Mouse (Mus musculus): ENCODE results near the gene E430018J23Rik. TPM values are rescaled to one million over a fixed set of nuclear protein-coding genes. Genes with fewer than 3 reads are reported as not detected.

The E430018J23Rik gene
- polyA plus RNA-seq, 1 experiment from 2014 or later, result 3.9 TPM

DNA sequence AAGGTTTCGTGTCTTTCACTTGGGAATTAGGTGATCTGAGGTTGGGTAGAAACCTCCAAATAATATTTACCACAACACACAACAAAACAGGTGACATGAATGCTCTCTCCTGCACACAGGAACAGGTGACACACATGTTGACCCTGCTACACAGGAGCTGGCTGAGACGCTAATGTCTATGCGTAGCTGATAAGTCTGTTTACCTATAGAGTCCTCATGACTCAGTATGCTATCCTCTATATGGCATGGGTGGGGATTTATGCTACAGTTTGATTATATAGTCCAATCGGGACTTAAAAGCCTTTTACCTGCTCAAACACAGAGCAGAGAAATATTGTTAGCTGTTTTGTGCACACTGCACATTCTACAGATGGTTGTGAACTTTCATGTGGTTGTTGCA is 33.2 kb downstream of the E430018J23Rik start:
- Histone ChIP-seq H3K9ac (ENCODE audit: low read length) (no peak overlapping the region), H3K9me3 (ENCODE audit: control insufficient read depth, low read length) (no peaks in the 10 kb centered on the region), H3K27me3 (ENCODE audit: control insufficient read depth, insufficient read depth, low read length) (no peaks in the 10 kb centered on the region), H3K27ac (replicated peaks) (no peak overlapping the region), H3K4me2 (replicated peaks; ENCODE audit: low read depth) (no peak overlapping the region), H3K4me3 (ENCODE audit: low read depth, low read length) (no peak overlapping the region), H3K36me3 (ENCODE audit: control insufficient read depth, insufficient read depth, low read length) (no peaks in the 10 kb centered on the region), H3K4me1 (replicated peaks; ENCODE audit: control insufficient read depth, insufficient read depth) (0 out of 2 replicates have a peak, but pooled peaks cover 5% of the 10 kb centered on the region)
- TF ChIP-seq CTCF (IDR thresholded peaks at IDR 0.05; ENCODE audit: low read depth) (no peak), EP300 (optimal IDR thresholded peaks at IDR 0.05) (no peak)
- WGBS, result 43% methylated on average over 4 of the region's 4 CpGs
- DNase-seq (ENCODE audit: low spot score) (no peak), ATAC-seq (ENCODE audit: low FRiP score, low TSS enrichment) (peak; percentile 81)

DNA sequence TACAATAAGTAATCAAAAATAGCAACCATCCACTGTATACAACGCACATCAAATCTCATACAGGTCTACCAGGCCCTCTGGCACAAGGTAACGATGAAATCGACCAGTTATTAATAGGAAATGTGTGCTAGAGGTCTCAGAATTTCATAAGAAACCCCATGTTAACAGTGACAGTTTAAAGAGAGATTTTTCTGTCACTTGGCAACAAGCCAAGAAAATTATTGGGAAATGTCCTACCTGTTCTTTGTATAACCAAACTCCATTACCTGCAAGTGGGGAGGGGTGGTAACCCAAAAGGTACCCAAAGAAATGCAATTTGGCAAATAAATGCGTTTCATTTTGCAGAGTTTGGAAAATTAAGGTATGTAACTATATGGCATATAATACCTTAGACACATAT is 35.0 kb downstream of the E430018J23Rik start:
- Histone ChIP-seq H3K4me1 (replicated peaks; ENCODE audit: control insufficient read depth, insufficient read depth) (0 out of 2 replicates have a peak, but pooled peaks cover 3% of the 10 kb centered on the region), H3K36me3 (ENCODE audit: control insufficient read depth, insufficient read depth, low read length) (no peaks in the 10 kb centered on the region), H3K4me3 (ENCODE audit: low read depth, low read length) (no peak overlapping the region), H3K27ac (replicated peaks) (no peak overlapping the region), H3K4me2 (replicated peaks; ENCODE audit: low read depth) (no peak overlapping the region), H3K9me3 (ENCODE audit: control insufficient read depth, low read length) (no peaks in the 10 kb centered on the region), H3K27me3 (ENCODE audit: control insufficient read depth, insufficient read depth, low read length) (no peaks in the 10 kb centered on the region), H3K9ac (ENCODE audit: low read length) (no peak overlapping the region)
- TF ChIP-seq CTCF (IDR thresholded peaks at IDR 0.05; ENCODE audit: low read depth), result no peak
- no peak for TF ChIP-seq EP300 (optimal IDR thresholded peaks at IDR 0.05)
- no peak for ATAC-seq (ENCODE audit: low FRiP score, low TSS enrichment)
- DNase-seq (ENCODE audit: low spot score), result no peak
- WGBS, result 62% methylated on average over 4 of the region's 4 CpGs

DNA sequence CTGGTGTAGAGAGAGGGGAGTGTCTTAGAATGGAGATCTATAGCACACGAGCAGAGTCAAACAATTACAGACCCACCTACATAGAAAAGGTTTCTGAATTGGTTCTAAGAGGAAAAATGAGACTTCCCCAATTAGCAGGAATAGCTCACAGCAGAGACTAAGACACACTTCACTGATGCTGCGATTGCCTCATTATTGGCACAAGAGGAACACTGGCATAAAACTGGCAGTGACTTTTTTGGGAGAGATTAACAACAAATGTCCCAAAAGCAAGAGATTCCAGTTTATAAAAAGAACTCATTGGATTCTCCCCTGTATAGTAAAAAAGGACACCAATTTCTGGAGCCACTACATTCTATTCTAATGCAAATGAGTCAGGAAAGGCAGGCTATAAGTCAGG is 35.6 kb downstream of the E430018J23Rik start:
- TF ChIP-seq EP300 (optimal IDR thresholded peaks at IDR 0.05) (no peak), CTCF (IDR thresholded peaks at IDR 0.05; ENCODE audit: low read depth) (no peak)
- no peak overlapping the region for H3K27ac ChIP-seq (replicated peaks)
- no peak overlapping the region for H3K4me2 ChIP-seq (replicated peaks; ENCODE audit: low read depth)
- no peaks in the 10 kb centered on the region for H3K4me1 ChIP-seq (replicated peaks; ENCODE audit: control insufficient read depth, insufficient read depth)
- ATAC-seq (ENCODE audit: low FRiP score, low TSS enrichment) (no peak), DNase-seq (ENCODE audit: low spot score) (no peak)
- H3K9me3 ChIP-seq (ENCODE audit: control insufficient read depth, low read length), result no peaks in the 10 kb centered on the region
- no peaks in the 10 kb centered on the region for H3K36me3 ChIP-seq (ENCODE audit: control insufficient read depth, insufficient read depth, low read length)
- no peak overlapping the region for H3K9ac ChIP-seq (ENCODE audit: low read length)
- H3K4me3 ChIP-seq (ENCODE audit: low read depth, low read length), result no peak overlapping the region
- no peaks in the 10 kb centered on the region for H3K27me3 ChIP-seq (ENCODE audit: control insufficient read depth, insufficient read depth, low read length)
- WGBS, result 61% methylated on average over 2 of the region's 2 CpGs

DNA sequence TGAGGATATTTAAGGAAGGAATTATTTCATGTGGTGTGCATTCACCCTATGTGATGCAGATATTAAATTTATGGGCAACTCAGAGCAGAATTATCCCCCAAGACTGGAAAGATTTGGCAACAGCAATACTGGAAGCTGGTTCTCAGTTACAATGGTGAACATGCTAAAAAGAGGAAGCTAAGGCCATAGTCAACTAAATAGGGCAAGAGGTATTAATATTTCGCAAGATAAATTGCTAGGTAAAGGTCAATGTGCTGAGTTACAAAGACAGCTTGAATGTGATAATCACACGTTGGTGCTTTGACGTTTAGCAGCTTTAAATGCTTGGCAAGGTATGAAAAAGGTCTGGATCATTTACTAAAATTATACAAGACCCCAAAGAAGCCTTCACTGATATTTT is 37.6 kb downstream of the E430018J23Rik start:
- DNase-seq (ENCODE audit: low spot score) (no peak), ATAC-seq (ENCODE audit: low FRiP score, low TSS enrichment) (no peak)
- 49% methylated on average over 3 of the region's 3 CpGs for WGBS
- H3K4me1 ChIP-seq (replicated peaks; ENCODE audit: control insufficient read depth, insufficient read depth), result no peaks in the 10 kb centered on the region
- H3K4me3 ChIP-seq (ENCODE audit: low read depth, low read length), result no peak overlapping the region
- TF ChIP-seq EP300 (optimal IDR thresholded peaks at IDR 0.05), result no peak
- H3K27me3 ChIP-seq (ENCODE audit: control insufficient read depth, insufficient read depth, low read length), result no peaks in the 10 kb centered on the region
- H3K9me3 ChIP-seq (ENCODE audit: control insufficient read depth, low read length), result no peaks in the 10 kb centered on the region
- H3K4me2 ChIP-seq (replicated peaks; ENCODE audit: low read depth), result no peak overlapping the region
- no peak overlapping the region for H3K9ac ChIP-seq (ENCODE audit: low read length)
- H3K27ac ChIP-seq (replicated peaks), result no peak overlapping the region
- H3K36me3 ChIP-seq (ENCODE audit: control insufficient read depth, insufficient read depth, low read length), result no peaks in the 10 kb centered on the region

GRCm38 (mm10) chr7:127351230-127352004 is 42.0 kb downstream of the E430018J23Rik start:
- Histone ChIP-seq H3K4me1 (replicated peaks; ENCODE audit: control insufficient read depth, insufficient read depth) (peaks cover 3% of the 10 kb centered on the region; the same call in 1 of the 2 replicates), H3K4me3 (ENCODE audit: low read depth, low read length) (no peak overlapping the region), H3K36me3 (ENCODE audit: control insufficient read depth, insufficient read depth, low read length) (no peaks in the 10 kb centered on the region), H3K27ac (replicated peaks) (no peak overlapping the region), H3K4me2 (replicated peaks; ENCODE audit: low read depth) (no peak overlapping the region), H3K9me3 (ENCODE audit: control insufficient read depth, low read length) (no peaks in the 10 kb centered on the region), H3K9ac (ENCODE audit: low read length) (no peak overlapping the region), H3K27me3 (ENCODE audit: control insufficient read depth, insufficient read depth, low read length) (no peaks in the 10 kb centered on the region)
- 82% methylated on average over 5 of the region's 5 CpGs for WGBS
- TF ChIP-seq EP300 (optimal IDR thresholded peaks at IDR 0.05) (no peak), CTCF (IDR thresholded peaks at IDR 0.05; ENCODE audit: low read depth) (no peak)
- DNase-seq (ENCODE audit: low spot score) (no peak), ATAC-seq (ENCODE audit: low FRiP score, low TSS enrichment) (no peak)

- no peak for TF ChIP-seq CTCF (IDR thresholded peaks at IDR 0.05; ENCODE audit: low read depth)
- Histone ChIP-seq H3K36me3 (ENCODE audit: control insufficient read depth, insufficient read depth, low read length) (peaks cover 3% of the 10 kb centered on the region; the same call in 1 of the 2 replicates), H3K4me1 (replicated peaks; ENCODE audit: control insufficient read depth, insufficient read depth) (peaks cover 3% of the 10 kb centered on the region; the same call in 1 of the 2 replicates), H3K4me3 (ENCODE audit: low read depth, low read length) (peak overlapping the region; percentile 86), H3K4me2 (replicated peaks; ENCODE audit: low read depth) (peak overlapping the region; percentile 79), H3K9ac (ENCODE audit: low read length) (peak overlapping the region; percentile 18; the same call in 1 of the 2 replicates), H3K9me3 (ENCODE audit: control insufficient read depth, low read length) (no peaks in the 10 kb centered on the region), H3K27me3 (ENCODE audit: control insufficient read depth, insufficient read depth, low read length) (no peaks in the 10 kb centered on the region), H3K27ac (replicated peaks) (peak overlapping the region; percentile 93; the same call in 1 of the 2 replicates)
- 13% methylated on average over 8 of the region's 8 CpGs for WGBS
- DNase-seq (ENCODE audit: low spot score) (peak; percentile 89), ATAC-seq (ENCODE audit: low FRiP score, low TSS enrichment) (peak; percentile 65)
Observed at GRCm38 (mm10) chr7:127346676-127347075, 46.8 kb downstream of the E430018J23Rik start.
